24 mouse cellular contexts compared by ENCODE assay signal in genomic region chr1:118697906-118698305, GRCm38 (mm10).
DNase-seq lines count a peak whose midpoint lies in the region; ATAC-seq and TF ChIP-seq lines count a peak whose summit lies in the region.
"Had no signal": no experiment of that assay in that cellular context is flagged by ENCODE, and none has a peak within 500 bp of the region (broad histone marks: within the 10 kb centered on the region; RNA-seq: fewer than 3 reads in every experiment).

No protein-coding gene starts in this region.

- no peak overlapping the region for H3K4me3 ChIP-seq in lung, embryonic 14.5 days (ENCODE audit: low read depth, low read length)
- no peak overlapping the region for H3K4me3 ChIP-seq in hindbrain, embryonic 14.5 days (replicated peaks; ENCODE audit: low read length)
- H3K4me3 ChIP-seq in gastrocnemius, adult 2 months: no peak overlapping the region
- H3K4me3 ChIP-seq: embryonic facial prominence, embryonic 12.5 days; embryonic facial prominence, embryonic 15.5 days; forebrain, embryonic 12.5 days; forebrain, embryonic 15.5 days; hindbrain, embryonic 12.5 days had no signal

- ATAC-seq in lung, embryonic 14.5 days (ENCODE audit: insufficient read depth): no peak
- ATAC-seq in hindbrain, embryonic 14.5 days (ENCODE audit: low FRiP score): no peak
- ATAC-seq: forebrain, embryonic 15.5 days; hindbrain, embryonic 16.5 days had no signal

- H3K4me1 ChIP-seq in lung, embryonic 14.5 days (ENCODE audit: insufficient read depth): no peaks in the 10 kb centered on the region
- H3K4me1 ChIP-seq in hindbrain, embryonic 14.5 days (replicated peaks; ENCODE audit: control insufficient read depth, insufficient read depth, low read length): no peaks in the 10 kb centered on the region
- H3K4me1 ChIP-seq: embryonic facial prominence, embryonic 12.5 days; embryonic facial prominence, embryonic 15.5 days; forebrain, embryonic 12.5 days; forebrain, embryonic 15.5 days had no signal

- no peaks in the 10 kb centered on the region for H3K36me3 ChIP-seq in lung, embryonic 14.5 days (ENCODE audit: insufficient read depth)
- no peaks in the 10 kb centered on the region for H3K36me3 ChIP-seq in hindbrain, embryonic 14.5 days (replicated peaks; ENCODE audit: control insufficient read depth, insufficient read depth)
- H3K36me3 ChIP-seq: embryonic facial prominence, embryonic 12.5 days; embryonic facial prominence, embryonic 15.5 days; forebrain, embryonic 12.5 days; forebrain, embryonic 15.5 days; G1E; hindbrain, embryonic 12.5 days had no signal

- WGBS in lung, embryonic 14.5 days: 48% methylated on average over 6 of the region's 6 CpGs
- WGBS in hindbrain, embryonic 14.5 days: 78% methylated on average over 6 of the region's 6 CpGs

- no peak for TF ChIP-seq CTCF in lung, embryonic 14.5 days (IDR thresholded peaks at IDR 0.05; ENCODE audit: low read depth)
- no peak for TF ChIP-seq CTCF in gastrocnemius, adult 2 months (IDR thresholded peaks at IDR 0.05)

- DNase-seq in 3T3-L1 (ENCODE audit: low read depth, low spot score): peak; percentile 20
- peak; percentile 14 for DNase-seq in lung, embryonic 14.5 days
- DNase-seq in lung, postnatal 10 days: peak; percentile 4
- peak; percentile 58 for DNase-seq in lung, postnatal 36 days
- DNase-seq in hindbrain, embryonic 14.5 days (ENCODE audit: low spot score): no peak
- DNase-seq in spleen, adult 18-20 months: no peak
- DNase-seq in gastrocnemius, adult 2 months: no peak
- DNase-seq: adrenal gland, adult 2 months; adrenal gland, postnatal 14 days; B cell, adult 2 months; cerebellum, adult 11 months; cerebellum, adult 2 months; cerebellum, adult 9-11 months; cerebellum, postnatal 25 days; gastrocnemius, postnatal 10 days; heart, adult 11 months had no signal

- H3K4me2 ChIP-seq in lung, embryonic 14.5 days: no peak overlapping the region
- no peak overlapping the region for H3K4me2 ChIP-seq in hindbrain, embryonic 14.5 days (replicated peaks)
- H3K4me2 ChIP-seq: embryonic facial prominence, embryonic 12.5 days; embryonic facial prominence, embryonic 15.5 days; forebrain, embryonic 12.5 days; forebrain, embryonic 15.5 days; heart, embryonic 11.5 days; hindbrain, embryonic 12.5 days had no signal

- no peak overlapping the region for H3K27ac ChIP-seq in lung, embryonic 14.5 days (ENCODE audit: low read depth)
- H3K27ac ChIP-seq in hindbrain, embryonic 14.5 days: no peak overlapping the region
- H3K27ac ChIP-seq in gastrocnemius, adult 2 months: no peak overlapping the region
- H3K27ac ChIP-seq: embryonic facial prominence, embryonic 12.5 days; embryonic facial prominence, embryonic 15.5 days; forebrain, embryonic 12.5 days; forebrain, embryonic 15.5 days; hindbrain, embryonic 12.5 days had no signal

- H3K27me3 ChIP-seq in lung, embryonic 14.5 days (ENCODE audit: insufficient read depth, low read length): no peaks in the 10 kb centered on the region
- H3K27me3 ChIP-seq in hindbrain, embryonic 14.5 days (ENCODE audit: control insufficient read depth, insufficient read depth, low read length): no peaks in the 10 kb centered on the region
- H3K27me3 ChIP-seq: embryonic facial prominence, embryonic 12.5 days; embryonic facial prominence, embryonic 15.5 days; forebrain, embryonic 12.5 days; forebrain, embryonic 15.5 days; hindbrain, embryonic 12.5 days had no signal

- no peaks in the 10 kb centered on the region for H3K9me3 ChIP-seq in lung, embryonic 14.5 days (ENCODE audit: low read depth, low read length)
- no peaks in the 10 kb centered on the region for H3K9me3 ChIP-seq in hindbrain, embryonic 14.5 days (ENCODE audit: control insufficient read depth, low read length)
- H3K9me3 ChIP-seq: embryonic facial prominence, embryonic 12.5 days; embryonic facial prominence, embryonic 15.5 days; forebrain, embryonic 12.5 days; forebrain, embryonic 15.5 days; hindbrain, embryonic 12.5 days had no signal

- intact Hi-C loops in gastrocnemius, adult 2 months (cut with DNase I): no loop called here

- H3K9ac ChIP-seq in lung, embryonic 14.5 days: no peak overlapping the region
- H3K9ac ChIP-seq in hindbrain, embryonic 14.5 days: no peak overlapping the region
- H3K9ac ChIP-seq: embryonic facial prominence, embryonic 12.5 days; embryonic facial prominence, embryonic 15.5 days; forebrain, embryonic 12.5 days; forebrain, embryonic 15.5 days; hindbrain, embryonic 12.5 days had no signal

Comparison
In these comparisons a context has a peak if more than half of its experiments do, and no peak if none do; other contexts are left out.
1. DNase-seq: peak in 3T3-L1 (single experiment), lung, embryonic 14.5 days (single experiment), lung, postnatal 10 days (single experiment) and lung, postnatal 36 days (single experiment); none in hindbrain, embryonic 14.5 days (single experiment), spleen, adult 18-20 months (0 of 2) and gastrocnemius, adult 2 months (single experiment).